Mouse (Mus musculus): ENCODE measurements around the gene Tmem40. TPM values are rescaled to one million over a fixed set of nuclear protein-coding genes. Genes with fewer than 3 reads are reported as not detected.
A peak's percentile ranks its signal among the peaks of the same experiment; 100 is the strongest.

Gene Tmem40
- polyA plus RNA-seq, 1 experiment from 2014 or later, result 2.2 TPM

GRCm38 (mm10) chr6:115727570-115727969, 34.6 kb downstream of the Tmem40 start:
- no peak for ATAC-seq (replicated peaks; ENCODE audit: low FRiP score)
- peaks cover 17% of the 10 kb centered on the region for H3K4me1 ChIP-seq
- no peak overlapping the region for H3K4me3 ChIP-seq (replicated peaks)

DNA sequence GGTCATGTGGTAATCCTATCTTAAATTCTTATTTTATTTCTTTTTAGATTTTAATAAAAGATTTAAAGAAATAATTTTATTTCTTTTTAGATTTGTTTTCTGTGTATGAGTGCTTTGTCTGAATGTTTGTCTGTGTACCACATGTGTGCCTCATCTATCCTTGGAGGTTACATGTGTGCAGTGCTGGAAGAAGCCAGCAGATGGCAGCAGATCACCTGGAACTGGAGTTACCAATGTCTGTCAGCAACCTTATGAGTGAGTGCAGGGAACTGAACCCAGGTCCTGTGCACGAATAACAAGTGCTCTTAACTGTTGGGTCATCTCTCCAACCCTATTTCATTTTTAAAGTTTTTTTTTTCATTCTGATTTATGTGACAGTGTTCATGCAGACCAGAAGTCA, 35.1 kb downstream of the Tmem40 start:
- Histone ChIP-seq H3K4me1 (peaks cover 17% of the 10 kb centered on the region), H3K9ac (no peak overlapping the region), H3K4me2 (no peak overlapping the region), H3K9me3 (replicated peaks) (no peaks in the 10 kb centered on the region), H3K36me3 (no peaks in the 10 kb centered on the region), H3K27me3 (no peaks in the 10 kb centered on the region), H3K27ac (no peak overlapping the region), H3K4me3 (replicated peaks) (no peak overlapping the region)
- no peak for ATAC-seq (replicated peaks; ENCODE audit: low FRiP score)
- 92% methylated on average over 1 of the region's 1 CpGs for WGBS

More at GRCm38 (mm10) chr6:115727570-115727969, 34.6 kb downstream of the Tmem40 start:
- no peaks in the 10 kb centered on the region for H3K36me3 ChIP-seq
- no peak overlapping the region for H3K9ac ChIP-seq
- WGBS, result 73% methylated on average over 2 of the region's 2 CpGs
- H3K9me3 ChIP-seq (replicated peaks), result no peaks in the 10 kb centered on the region
- no peaks in the 10 kb centered on the region for H3K27me3 ChIP-seq
- no peak overlapping the region for H3K27ac ChIP-seq
- H3K4me2 ChIP-seq, result no peak overlapping the region

DNA sequence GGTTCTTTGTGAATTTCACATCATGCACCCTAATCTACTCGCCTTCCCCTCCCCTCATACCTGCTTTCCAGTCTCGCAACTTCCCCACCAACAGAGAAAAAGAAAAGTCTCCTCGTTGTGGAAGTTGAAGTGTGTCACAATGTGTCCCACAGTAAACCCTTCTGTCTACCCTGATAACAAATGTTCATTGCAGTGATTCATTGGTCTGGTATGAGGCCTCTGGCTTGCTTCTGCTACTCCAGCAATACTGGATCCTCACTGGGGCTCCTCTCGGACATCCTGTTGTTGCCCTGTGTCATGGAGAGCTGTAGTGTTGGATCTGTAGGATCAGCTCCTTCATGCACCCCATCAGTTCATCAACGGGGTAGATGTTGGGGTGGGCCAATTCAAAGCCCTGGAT, 40.0 kb downstream of the Tmem40 start:
- Histone ChIP-seq H3K9me3 (replicated peaks) (no peaks in the 10 kb centered on the region), H3K4me1 (peaks cover 13% of the 10 kb centered on the region), H3K36me3 (no peaks in the 10 kb centered on the region), H3K4me3 (replicated peaks) (no peak overlapping the region), H3K4me2 (no peak overlapping the region), H3K9ac (no peak overlapping the region), H3K27ac (no peak overlapping the region), H3K27me3 (no peaks in the 10 kb centered on the region)
- 76% methylated on average over 5 of the region's 5 CpGs for WGBS
- ATAC-seq (replicated peaks; ENCODE audit: low FRiP score), result no peak

DNA sequence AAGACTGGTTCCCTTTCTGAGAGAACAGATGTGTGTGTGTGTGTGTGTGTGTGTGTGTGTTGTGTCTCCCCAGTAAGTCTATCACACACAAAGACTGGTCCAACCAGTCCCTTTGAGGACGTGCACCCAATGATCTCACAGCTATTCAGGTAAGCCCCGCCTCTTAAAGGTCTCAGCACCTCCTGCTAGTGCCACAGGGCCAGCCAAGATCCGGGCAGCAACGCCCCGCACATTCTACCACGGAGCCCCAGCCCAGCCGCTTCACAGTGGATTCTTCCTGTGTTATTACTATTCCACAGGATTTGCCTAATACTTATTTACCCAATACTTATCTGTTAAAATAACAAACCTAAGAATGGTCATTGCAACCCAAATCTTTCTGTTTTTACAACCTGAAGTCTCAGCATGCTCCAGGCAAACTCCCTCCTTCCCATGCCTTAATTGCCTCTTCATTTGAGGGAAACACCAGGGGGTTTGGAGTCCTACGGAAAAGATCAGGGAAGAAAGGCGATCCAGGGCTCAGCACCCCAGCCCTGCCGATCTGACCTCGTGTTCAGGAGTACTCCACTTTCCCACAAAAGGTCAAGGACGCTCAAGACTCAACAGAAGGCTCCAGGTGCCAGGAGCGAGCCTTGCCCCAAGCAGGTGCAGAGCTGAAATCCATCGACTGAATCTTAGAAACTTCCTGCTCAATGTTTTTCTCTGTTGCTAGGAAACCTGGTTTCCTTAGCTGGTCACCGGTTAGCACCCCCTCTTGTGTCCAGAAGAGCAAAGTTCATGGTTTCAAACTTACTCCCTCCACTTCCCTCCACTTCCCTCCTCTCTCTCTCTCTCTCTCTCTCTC, 44.3 kb downstream of the Tmem40 start:
- peak overlapping the region; percentile 80 for H3K27ac ChIP-seq
- no peaks in the 10 kb centered on the region for H3K36me3 ChIP-seq
- peak; percentile 87 for ATAC-seq (replicated peaks; ENCODE audit: low FRiP score)
- H3K27me3 ChIP-seq, result no peaks in the 10 kb centered on the region
- H3K4me2 ChIP-seq, result peak overlapping the region; percentile 61
- no peaks in the 10 kb centered on the region for H3K9me3 ChIP-seq (replicated peaks)
- 3% methylated on average over 15 of the region's 15 CpGs for WGBS
- H3K4me3 ChIP-seq (replicated peaks), result peak overlapping the region; percentile 31
- peak overlapping the region; percentile 23; the same call in 1 of the 2 replicates for H3K9ac ChIP-seq
- H3K4me1 ChIP-seq, result peaks cover 19% of the 10 kb centered on the region

- ATAC-seq (replicated peaks; ENCODE audit: low FRiP score), result peak; percentile 20; the same call in 1 of the 2 replicates
- Histone ChIP-seq H3K36me3 (no peaks in the 10 kb centered on the region), H3K27me3 (no peaks in the 10 kb centered on the region), H3K9ac (no peak overlapping the region), H3K27ac (peak overlapping the region; percentile 11), H3K4me3 (replicated peaks) (no peak overlapping the region), H3K9me3 (replicated peaks) (no peaks in the 10 kb centered on the region), H3K4me2 (peak overlapping the region; percentile 61), H3K4me1 (peaks cover 19% of the 10 kb centered on the region)
- 18% methylated on average over 8 of the region's 8 CpGs for WGBS
Measured at GRCm38 (mm10) chr6:115717101-115717652, 45.0 kb downstream of the Tmem40 start.

DNA sequence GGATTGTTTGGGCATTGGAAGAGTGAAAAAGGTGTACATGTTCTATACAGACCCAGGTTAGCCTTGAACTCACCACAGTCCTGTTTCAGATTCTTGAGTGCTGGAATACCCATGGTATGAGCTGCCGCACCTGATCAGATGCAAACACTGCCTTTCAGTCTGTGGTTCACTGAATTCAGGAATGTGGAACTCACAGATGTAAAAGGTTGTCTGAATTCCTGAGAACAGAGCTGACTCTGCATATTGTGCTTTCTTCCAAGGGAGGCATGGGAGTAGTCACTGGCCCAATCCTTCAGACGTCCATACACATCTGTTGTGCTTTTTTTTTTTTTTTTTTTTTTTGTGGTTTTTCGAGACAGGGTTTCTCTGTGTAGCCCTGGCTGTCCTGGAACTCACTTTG, 50.9 kb downstream of the Tmem40 start:
- no peaks in the 10 kb centered on the region for H3K36me3 ChIP-seq
- no peak for ATAC-seq (replicated peaks; ENCODE audit: low FRiP score)
- H3K27me3 ChIP-seq, result no peaks in the 10 kb centered on the region
- no peaks in the 10 kb centered on the region for H3K4me1 ChIP-seq
- no peak overlapping the region for H3K4me2 ChIP-seq
- 77% methylated on average over 3 of the region's 3 CpGs for WGBS
- no peaks in the 10 kb centered on the region for H3K9me3 ChIP-seq (replicated peaks)
- H3K27ac ChIP-seq, result no peak overlapping the region
- H3K4me3 ChIP-seq (replicated peaks), result no peak overlapping the region
- H3K9ac ChIP-seq, result no peak overlapping the region

DNA sequence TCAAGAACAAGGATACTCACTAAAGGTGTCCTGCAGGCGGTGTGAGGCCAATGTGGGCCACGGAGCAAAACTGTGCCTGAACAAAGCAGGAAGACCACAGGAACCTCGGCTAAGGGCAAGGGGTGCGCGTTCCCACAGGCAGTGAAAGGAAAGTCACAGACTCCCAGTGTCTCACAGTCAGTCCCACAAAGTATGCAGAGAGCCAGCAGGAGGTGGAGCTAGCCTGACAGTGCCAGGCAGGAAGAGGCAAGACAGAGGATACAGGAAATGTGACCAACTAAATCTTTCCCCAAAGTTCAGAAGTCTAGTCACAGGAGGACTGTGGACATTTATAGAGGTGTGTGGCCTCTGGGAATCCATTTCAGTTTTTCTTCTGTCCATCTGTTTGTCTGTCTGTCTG, 59.3 kb downstream of the Tmem40 start:
- Histone ChIP-seq H3K9ac (no peak overlapping the region), H3K4me1 (no peaks in the 10 kb centered on the region), H3K27me3 (no peaks in the 10 kb centered on the region), H3K9me3 (replicated peaks) (no peaks in the 10 kb centered on the region), H3K36me3 (no peaks in the 10 kb centered on the region), H3K4me2 (no peak overlapping the region), H3K4me3 (replicated peaks) (no peak overlapping the region), H3K27ac (no peak overlapping the region)
- no peak for ATAC-seq (replicated peaks; ENCODE audit: low FRiP score)
- 77% methylated on average over 5 of the region's 5 CpGs for WGBS

DNA sequence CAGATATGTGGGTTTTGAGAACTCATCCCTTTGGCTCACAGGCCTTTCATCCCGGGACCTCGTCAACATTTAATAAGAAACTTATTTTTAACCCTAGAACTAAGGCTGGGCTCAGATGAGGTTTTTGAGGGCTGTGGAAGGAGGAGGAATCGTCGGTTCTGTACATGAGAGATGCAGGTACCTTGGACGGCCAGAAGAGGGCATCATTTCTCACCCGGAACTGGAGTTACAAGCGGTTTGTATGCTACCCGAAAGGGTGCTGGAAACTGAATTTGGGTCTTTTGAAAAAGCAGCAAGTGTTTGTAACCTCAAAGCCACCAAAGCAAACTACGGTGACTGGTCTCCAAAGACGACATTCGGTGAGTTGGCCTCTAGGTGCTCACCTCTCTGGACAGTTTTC, 60.9 kb downstream of the Tmem40 start:
- Histone ChIP-seq H3K27me3 (no peaks in the 10 kb centered on the region), H3K4me3 (replicated peaks) (no peak overlapping the region), H3K9ac (no peak overlapping the region), H3K4me1 (no peaks in the 10 kb centered on the region), H3K4me2 (no peak overlapping the region), H3K9me3 (replicated peaks) (no peaks in the 10 kb centered on the region), H3K36me3 (no peaks in the 10 kb centered on the region), H3K27ac (no peak overlapping the region)
- no peak for ATAC-seq (replicated peaks; ENCODE audit: low FRiP score)
- WGBS, result 60% methylated on average over 11 of the region's 11 CpGs

DNA sequence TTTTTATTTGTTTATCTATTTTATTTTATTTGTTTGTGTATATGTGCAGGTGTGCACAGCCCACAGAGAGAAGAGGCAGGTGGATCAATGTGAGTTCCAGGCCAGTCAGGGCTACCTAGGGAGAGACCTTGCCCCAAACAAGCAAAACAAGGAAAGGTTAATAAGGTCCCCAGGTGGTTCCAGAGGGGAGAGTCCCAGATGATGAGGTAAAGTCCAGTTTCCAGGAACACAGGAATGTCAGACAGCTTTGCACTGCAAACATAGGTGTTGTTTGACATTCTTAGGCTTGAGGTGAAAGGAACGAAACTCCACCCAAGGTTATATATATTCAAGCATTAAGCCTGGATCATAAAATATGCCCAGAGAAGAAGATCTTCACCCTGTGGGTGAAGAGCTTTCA, 61.4 kb downstream of the Tmem40 start:
- Histone ChIP-seq H3K9ac (no peak overlapping the region), H3K27me3 (no peaks in the 10 kb centered on the region), H3K4me3 (replicated peaks) (no peak overlapping the region), H3K27ac (no peak overlapping the region), H3K36me3 (no peaks in the 10 kb centered on the region), H3K4me2 (no peak overlapping the region), H3K9me3 (replicated peaks) (no peaks in the 10 kb centered on the region), H3K4me1 (no peaks in the 10 kb centered on the region)
- no peak for ATAC-seq (replicated peaks; ENCODE audit: low FRiP score)
- WGBS, result 86% methylated on average over 1 of the region's 1 CpGs

DNA sequence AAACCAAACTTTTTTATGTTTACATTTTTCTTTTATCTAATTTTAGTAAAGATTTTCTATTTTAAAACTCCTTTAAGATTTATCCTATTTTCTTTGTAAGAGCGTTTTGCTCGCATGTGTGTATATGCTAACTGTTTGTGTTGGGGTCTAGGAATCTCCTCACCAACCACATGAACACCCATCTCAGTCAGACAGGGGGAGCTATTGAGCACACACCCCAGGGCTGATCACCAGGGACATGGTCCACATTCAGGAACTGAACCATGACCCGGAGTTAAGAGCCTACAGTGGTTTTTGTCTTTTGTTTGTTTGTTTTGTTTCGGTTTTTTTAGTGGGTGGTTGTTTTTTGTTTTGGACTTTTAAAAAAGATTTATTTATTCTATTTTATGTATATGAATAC, 63.5 kb downstream of the Tmem40 start:
- no peaks in the 10 kb centered on the region for H3K9me3 ChIP-seq (replicated peaks)
- H3K27me3 ChIP-seq, result no peaks in the 10 kb centered on the region
- 85% methylated on average over 4 of the region's 4 CpGs for WGBS
- no peak overlapping the region for H3K4me2 ChIP-seq
- ATAC-seq (replicated peaks; ENCODE audit: low FRiP score), result no peak
- H3K9ac ChIP-seq, result no peak overlapping the region
- no peak overlapping the region for H3K27ac ChIP-seq
- H3K4me1 ChIP-seq, result peaks cover 4% of the 10 kb centered on the region; the same call in 1 of the 2 replicates
- H3K4me3 ChIP-seq (replicated peaks), result no peak overlapping the region
- H3K36me3 ChIP-seq, result no peaks in the 10 kb centered on the region

GRCm38 (mm10) chr6:115697739-115698558, 64.3 kb downstream of the Tmem40 start:
- Histone ChIP-seq H3K4me2 (no peak overlapping the region), H3K9me3 (replicated peaks) (no peaks in the 10 kb centered on the region), H3K4me1 (peaks cover 4% of the 10 kb centered on the region; the same call in 1 of the 2 replicates), H3K36me3 (no peaks in the 10 kb centered on the region), H3K4me3 (replicated peaks) (no peak overlapping the region), H3K9ac (no peak overlapping the region), H3K27me3 (no peaks in the 10 kb centered on the region), H3K27ac (no peak overlapping the region)
- ATAC-seq (replicated peaks; ENCODE audit: low FRiP score), result no peak
- WGBS, result 85% methylated on average over 17 of the region's 17 CpGs

DNA sequence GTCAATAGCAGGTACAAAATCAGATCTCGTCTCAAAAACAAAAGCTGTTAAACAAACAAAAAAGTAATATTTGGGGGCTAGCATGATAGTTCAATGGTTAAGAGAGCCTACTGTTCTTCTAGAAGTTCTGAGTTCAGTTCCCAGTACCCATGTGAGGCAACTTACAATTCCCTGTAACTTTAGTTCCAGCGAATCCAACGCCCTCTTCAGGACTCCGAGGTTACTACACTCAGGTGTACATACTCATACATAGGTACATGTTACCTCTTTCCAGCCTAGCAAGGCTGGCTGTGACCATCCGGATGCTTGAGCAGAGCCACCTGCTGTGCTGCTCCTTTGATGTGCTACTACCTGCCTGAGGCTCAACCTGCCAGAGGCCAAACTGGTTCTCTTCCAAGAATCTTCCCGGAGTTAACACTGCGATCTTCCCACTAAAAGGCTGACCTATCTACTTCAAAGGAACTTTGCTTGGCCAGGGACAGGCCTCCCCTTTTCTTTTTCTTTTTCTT, 65.4 kb downstream of the Tmem40 start:
- Histone ChIP-seq H3K27ac (no peak overlapping the region), H3K27me3 (no peaks in the 10 kb centered on the region), H3K4me3 (replicated peaks) (no peak overlapping the region), H3K36me3 (no peaks in the 10 kb centered on the region), H3K4me2 (no peak overlapping the region), H3K4me1 (peaks cover 4% of the 10 kb centered on the region; the same call in 1 of the 2 replicates), H3K9me3 (replicated peaks) (no peaks in the 10 kb centered on the region), H3K9ac (no peak overlapping the region)
- no peak for ATAC-seq (replicated peaks; ENCODE audit: low FRiP score)
- WGBS, result 82% methylated on average over 7 of the region's 7 CpGs

Measured in kidney, embryonic 15.5 days (tissue).